ENCODE assay signal across 10 mouse cellular contexts in the genomic region with DNA sequence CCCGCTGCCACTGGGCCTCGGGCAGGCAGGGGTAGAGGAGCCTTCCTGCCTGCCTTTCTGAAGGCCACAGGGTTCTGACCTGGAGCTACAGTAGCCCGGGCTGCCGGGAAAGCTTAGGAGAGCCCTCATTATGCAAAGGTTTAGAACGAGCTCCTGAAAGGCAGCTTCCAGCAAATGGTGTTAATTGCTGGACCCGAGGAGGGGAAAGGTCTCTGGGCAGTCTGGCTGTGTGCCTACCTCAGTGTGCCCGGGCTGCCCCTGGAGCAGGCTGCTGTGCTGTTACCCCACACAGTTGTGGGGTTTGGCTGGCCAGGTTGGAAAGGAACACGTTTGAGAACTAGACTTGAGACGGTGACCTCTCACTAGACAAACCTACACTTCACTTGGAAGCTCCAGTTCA. TPM values are rescaled to one million over a fixed set of nuclear protein-coding genes. Genes with fewer than 3 reads are reported as not detected.
DNase-seq lines count a peak whose midpoint lies in the region; ATAC-seq and TF ChIP-seq lines count a peak whose summit lies in the region.
"Had no signal": no experiment of that assay in that cellular context is flagged by ENCODE, and none has a peak within 500 bp of the region (broad histone marks: within the 10 kb centered on the region; RNA-seq: fewer than 3 reads in every experiment).

No protein-coding gene starts in this region.

- TF ChIP-seq POLR2A in heart, adult 2 months (IDR thresholded peaks at IDR 0.05; ENCODE audit: insufficient read depth, low read depth, low read length), result no peak

- ATAC-seq in heart, embryonic 15.5 days (replicated peaks; ENCODE audit: insufficient number of reproducible peaks, insufficient read depth, low FRiP score, low read depth), result no peak
- ATAC-seq in midbrain, embryonic 13.5 days, result no peak
- no peak for ATAC-seq in granulocyte monocyte progenitor cell, adult 5-6 weeks (replicated peaks; ENCODE audit: poor library complexity, severe bottlenecking)
- ATAC-seq in activated CD4-positive, CD25-positive, alpha-beta regulatory T cell, adult 4 months, result no peak

- H3K36me3 ChIP-seq in heart, embryonic 15.5 days, result no peaks in the 10 kb centered on the region
- H3K36me3 ChIP-seq in heart, adult 2 months (ENCODE audit: control insufficient read depth, insufficient read depth, low read length), result no peaks in the 10 kb centered on the region
- H3K36me3 ChIP-seq in hindbrain, embryonic 10.5 days, result peaks cover 49% of the 10 kb centered on the region
- H3K36me3 ChIP-seq in midbrain, embryonic 13.5 days, result peaks cover 21% of the 10 kb centered on the region

- H3K9ac ChIP-seq in heart, embryonic 15.5 days, result no peak overlapping the region
- H3K9ac ChIP-seq in heart, adult 2 months (ENCODE audit: low read depth, low read length), result no peak overlapping the region
- peak overlapping the region; percentile 96 for H3K9ac ChIP-seq in midbrain, embryonic 13.5 days (replicated peaks)

- H3K4me3 ChIP-seq in heart, embryonic 15.5 days, result no peak overlapping the region; the same call in 1 of the 2 replicates
- no peak overlapping the region for H3K4me3 ChIP-seq in heart, adult 2 months
- H3K4me3 ChIP-seq in hindbrain, embryonic 10.5 days, result peak overlapping the region; percentile 94
- H3K4me3 ChIP-seq in midbrain, embryonic 13.5 days (replicated peaks), result peak overlapping the region; percentile 79

- TF ChIP-seq CTCF in heart, adult 2 months (IDR thresholded peaks at IDR 0.05), result no peak

- no peak overlapping the region for H3K27ac ChIP-seq in heart, embryonic 15.5 days
- H3K27ac ChIP-seq in heart, adult 2 months, result no peak overlapping the region; the same call in 1 of the 2 replicates
- peak overlapping the region; percentile 94 for H3K27ac ChIP-seq in hindbrain, embryonic 10.5 days
- peak overlapping the region; percentile 90 for H3K27ac ChIP-seq in midbrain, embryonic 13.5 days

- no peaks in the 10 kb centered on the region for H3K79me2 ChIP-seq in heart, adult 2 months (replicated peaks; ENCODE audit: control insufficient read depth, insufficient read depth, low read length)

- no peaks in the 10 kb centered on the region for H3K9me3 ChIP-seq in heart, embryonic 15.5 days (replicated peaks)
- no peaks in the 10 kb centered on the region for H3K9me3 ChIP-seq in hindbrain, embryonic 10.5 days
- H3K9me3 ChIP-seq in midbrain, embryonic 13.5 days, result no peaks in the 10 kb centered on the region

- H3K4me1 ChIP-seq in heart, embryonic 15.5 days (replicated peaks), result peaks cover 25% of the 10 kb centered on the region
- peaks cover 7% of the 10 kb centered on the region for H3K4me1 ChIP-seq in heart, adult 2 months (ENCODE audit: control insufficient read depth, insufficient read depth, low read length)
- peaks cover 83% of the 10 kb centered on the region for H3K4me1 ChIP-seq in hindbrain, embryonic 10.5 days (replicated peaks)
- H3K4me1 ChIP-seq in midbrain, embryonic 13.5 days (replicated peaks), result peaks cover 87% of the 10 kb centered on the region

- H3K4me2 ChIP-seq in heart, embryonic 15.5 days, result peak overlapping the region; percentile 94
- peak overlapping the region; percentile 96 for H3K4me2 ChIP-seq in midbrain, embryonic 13.5 days (replicated peaks)

- intact Hi-C loops in heart, adult 2 months (cut with DNase I), result no loop called here

- TF ChIP-seq EP300 in heart, adult 2 months (IDR thresholded peaks at IDR 0.05; ENCODE audit: insufficient read depth, low read depth, low read length), result no peak

- peaks cover 37% of the 10 kb centered on the region for H3K27me3 ChIP-seq in heart, embryonic 15.5 days
- no peaks in the 10 kb centered on the region for H3K27me3 ChIP-seq in heart, adult 2 months (ENCODE audit: control insufficient read depth, insufficient read depth, low read length)
- no peaks in the 10 kb centered on the region for H3K27me3 ChIP-seq in hindbrain, embryonic 10.5 days (ENCODE audit: insufficient read depth, poor library complexity, severe bottlenecking)
- H3K27me3 ChIP-seq in midbrain, embryonic 13.5 days, result no peaks in the 10 kb centered on the region

- 15% methylated on average over 9 of the region's 9 CpGs for WGBS in heart, embryonic 15.5 days
- WGBS in heart, adult 2 months, result 30% methylated on average over 9 of the region's 9 CpGs
- WGBS in hindbrain, embryonic 10.5 days, result 5% methylated on average over 9 of the region's 9 CpGs
- 5% methylated on average over 9 of the region's 9 CpGs for WGBS in midbrain, embryonic 13.5 days

- DNase-seq in heart, adult 2 months, result no peak
- peak; percentile 41 for DNase-seq in adipocyte (ENCODE audit: low spot score)
- DNase-seq in hindbrain, embryonic 10.5 days (ENCODE audit: low spot score), result no peak
- no peak for DNase-seq in spleen, postnatal 14 days (ENCODE audit: low spot score in 2 of 2)
- DNase-seq: adrenal gland, postnatal 36 days had no signal

RNA-seq across cellular contexts. Expression of a gene that starts 14.1 kb away (rescaled TPM):
- polyA plus RNA-seq in heart, embryonic 15.5 days (2015; fragmentation: Nextera tagmentation; extraction: Ambion mirVana), result 3.3 and 5.9 TPM in 2 replicates
- total RNA-seq in heart, adult 2 months (2021), result 10 to 100 TPM; 54.6 to 83.7 TPM
- polyA plus RNA-seq in heart, adult 2 months (2012; rRNA removed), result 27.4 and 28.7 TPM in 2 replicates
- 38.4 and 51.1 TPM in 2 replicates for polyA plus RNA-seq in hindbrain, embryonic 10.5 days (2016; fragmentation: Nextera tagmentation; extraction: Ambion mirVana)
- polyA plus RNA-seq in midbrain, embryonic 13.5 days (2015; fragmentation: Nextera tagmentation; extraction: Ambion mirVana), result 40.7 and 50.3 TPM in 2 replicates
- not detected in 2 replicates for total RNA-seq in granulocyte monocyte progenitor cell, adult 5-6 weeks (2014; fragmentation: Nextera tagmentation)
- total RNA-seq in granulocyte monocyte progenitor cell, adult 5-6 weeks (2017), result not detected in 2 replicates
- polyA plus RNA-seq in activated CD4-positive, CD25-positive, alpha-beta regulatory T cell, adult 4 months (2017; shearing (Covaris generic)), result not detected
- total RNA-seq: common myeloid progenitor, adult 5-6 weeks had no signal

Comparison
In these comparisons a context has a peak if more than half of its experiments do, and no peak if none do; other contexts are left out.
1. H3K27ac ChIP-seq: peak in hindbrain, embryonic 10.5 days (single experiment) and midbrain, embryonic 13.5 days (single experiment); none in heart, embryonic 15.5 days (single experiment) and heart, adult 2 months (single experiment).
2. H3K4me3 ChIP-seq: peak in hindbrain, embryonic 10.5 days (single experiment) and midbrain, embryonic 13.5 days (single experiment); none in heart, embryonic 15.5 days (single experiment) and heart, adult 2 months (single experiment).